Mouse (Mus musculus) limb, embryonic 10.5 days (tissue): ENCODE data around the gene Ss18l1. TPM values are rescaled to one million over a fixed set of nuclear protein-coding genes. Genes with fewer than 3 reads are reported as not detected.

Experiments used
- DNase-seq: peaks from one replicate; pipeline ENCODE4 v3.0.0-alpha.2; 2017; ENCODE audit warnings: low spot score
- H3K27ac ChIP-seq: fragments of 300-500 bp; sonication (generic); 2 replicates; pipeline ENCODE4 v1.5.1; 2016; ENCODE audit warnings: mild to moderate bottlenecking
- H3K27me3 ChIP-seq: fragments of 300-500 bp; sonication (generic); 2 replicates; pipeline ENCODE4 v1.6.1; 2016; ENCODE audit warnings: low read depth, mild to moderate bottlenecking; ENCODE audit not compliant: poor library complexity, severe bottlenecking
- H3K36me3 ChIP-seq: fragments of 300-500 bp; sonication (generic); 2 replicates; pipeline ENCODE4 v1.6.1; 2016; ENCODE audit warnings: mild to moderate bottlenecking, moderate library complexity
- H3K4me1 ChIP-seq: fragments of 300-500 bp; sonication (generic); 2 replicates; pipeline ENCODE4 v1.6.1; 2016
- H3K4me3 ChIP-seq: fragments of 300-500 bp; sonication (generic); 2 replicates; pipeline ENCODE4 v1.5.1; 2016; ENCODE audit warnings: mild to moderate bottlenecking, moderate library complexity
- H3K9me3 ChIP-seq: fragments of 300-500 bp; sonication (generic); replicated peaks from 2 replicates; pipeline ENCODE4 v1.6.1; 2016; ENCODE audit warnings: mild to moderate bottlenecking
- WGBS: fragments of 180-500 bp; shearing (Covaris S2); methylation state at CpG from one replicate; pipeline ENCODE4 v1.1.7; 2016; 5-methylcytosine and 5-hydroxymethylcytosine counted together
- polyA plus RNA-seq: library from polyadenylated mRNA; unstranded; fragments of >200 nt; fragmentation: Nextera tagmentation; extraction: Ambion mirVana; gene quantifications from 2 replicates; pipeline ENCODE4 v1.2.1, GENCODE M21; 2016

Gene Ss18l1
- polyA plus RNA-seq, 1 experiment from 2014 or later: 7.4 TPM

DNA sequence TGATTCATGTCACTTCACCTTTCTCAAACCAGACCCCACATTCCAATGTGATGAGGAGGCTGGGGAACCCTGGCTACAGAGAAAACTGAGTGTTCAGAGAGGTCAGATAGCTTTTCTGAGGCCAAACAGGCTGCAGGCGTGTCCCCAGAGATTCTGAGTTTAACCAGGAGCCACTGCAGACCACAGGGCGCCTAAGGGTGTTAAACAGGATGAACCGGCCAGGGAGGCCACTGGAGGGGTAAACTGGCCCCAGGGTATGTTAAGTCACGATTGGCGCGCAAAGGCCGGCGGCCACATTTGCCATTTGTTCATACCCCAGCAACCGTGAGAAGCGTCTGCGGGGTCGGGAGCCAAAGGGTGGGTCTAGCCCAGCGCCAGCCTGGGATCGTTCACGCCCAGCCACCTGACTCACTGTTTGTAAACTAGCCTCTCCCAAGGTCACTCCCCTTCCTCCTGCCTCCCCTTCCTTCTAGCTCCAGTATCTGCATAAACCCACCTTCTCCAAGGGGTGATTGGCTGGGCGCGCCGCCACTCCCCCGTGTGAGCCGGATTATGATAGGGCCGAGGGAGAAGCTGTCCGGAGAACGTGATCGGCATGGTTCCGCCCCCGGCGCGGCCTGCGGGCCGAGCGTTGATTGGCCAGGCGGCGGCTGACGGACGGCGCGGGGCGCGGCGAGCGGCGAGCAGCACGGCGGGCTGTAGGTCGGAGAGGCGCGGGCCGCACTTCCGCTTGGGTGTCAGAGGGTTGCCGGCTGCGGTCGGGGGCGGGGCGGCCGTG is 76.5 kb downstream of the Ss18l1 start, which contains the start of gene Osbpl2:
Gene Osbpl2, plus strand, starts transcription at position 646 of the 778 bp plus-strand sequence.
- H3K36me3 ChIP-seq: peaks cover 3% of the 10 kb centered on the region; the same call in 1 of the 2 replicates
- peak within 1 kb of the TSS; percentile 81 for H3K4me3 ChIP-seq
- peaks cover 7% of the 10 kb centered on the region; the same call in 1 of the 2 replicates for H3K27me3 ChIP-seq
- under 1% methylated on average over 55 of the region's 55 CpGs for WGBS
- no peaks in the 10 kb centered on the region for H3K9me3 ChIP-seq
- peaks cover 25% of the 10 kb centered on the region for H3K4me1 ChIP-seq
- peak; percentile 98 for DNase-seq
- peak within 1 kb of the TSS; percentile 80 for H3K27ac ChIP-seq

Other genes starting within 250 kb of the Ss18l1 start
- gene Taf4, start 65.9 kb upstream of the Ss18l1 start, polyA plus RNA-seq: 2.7 and 3.3 TPM in 2 replicates
- gene Lsm14b, start 17.5 kb upstream of the Ss18l1 start, polyA plus RNA-seq: 8.1 and 9.1 TPM in 2 replicates
- 868 and 947 TPM in 2 replicates for gene Psma7, start 76 bp upstream of the Ss18l1 start, polyA plus RNA-seq
- gene Mtg2, start 28.1 kb downstream of the Ss18l1 start, polyA plus RNA-seq: 32.1 and 33.1 TPM in 2 replicates
- not detected in 2 replicates for gene Hrh3, start 62.0 kb downstream of the Ss18l1 start, polyA plus RNA-seq
- gene Osbpl2, start 76.8 kb downstream of the Ss18l1 start, polyA plus RNA-seq: 18.5 and 25.6 TPM in 2 replicates
- gene Adrm1, start 129.0 kb downstream of the Ss18l1 start, polyA plus RNA-seq: 264 and 295 TPM in 2 replicates
- gene Lama5, start 183.3 kb downstream of the Ss18l1 start, polyA plus RNA-seq: 18.1 and 18.2 TPM in 2 replicates
- 530 and 637 TPM in 2 replicates for gene Rps21, start 214.9 kb downstream of the Ss18l1 start, polyA plus RNA-seq
- 14.6 and 16.4 TPM in 2 replicates for gene Cables2, start 231.0 kb downstream of the Ss18l1 start, polyA plus RNA-seq
- gene Rbbp8nl, start 247.4 kb downstream of the Ss18l1 start, polyA plus RNA-seq: 0.50 and 0.78 TPM in 2 replicates